Mouse (Mus musculus) cerebellum, adult 9-10 months (tissue): ENCODE data around the gene Qrich1.
"Not testable (repeated sequence)": the region's sequence is repeated elsewhere in the genome, so short reads cannot be mapped to it uniquely, and the experiment has no call there.

Experiments used
- DNase-seq: peaks from one replicate; pipeline ENCODE4 v3.0.0; 2022

The Qrich1 gene

GRCm38 (mm10) chr9:108591462-108591861 lies 74.9 kb downstream of the Qrich1 start:
- DNase-seq = peak; percentile 58

DNA sequence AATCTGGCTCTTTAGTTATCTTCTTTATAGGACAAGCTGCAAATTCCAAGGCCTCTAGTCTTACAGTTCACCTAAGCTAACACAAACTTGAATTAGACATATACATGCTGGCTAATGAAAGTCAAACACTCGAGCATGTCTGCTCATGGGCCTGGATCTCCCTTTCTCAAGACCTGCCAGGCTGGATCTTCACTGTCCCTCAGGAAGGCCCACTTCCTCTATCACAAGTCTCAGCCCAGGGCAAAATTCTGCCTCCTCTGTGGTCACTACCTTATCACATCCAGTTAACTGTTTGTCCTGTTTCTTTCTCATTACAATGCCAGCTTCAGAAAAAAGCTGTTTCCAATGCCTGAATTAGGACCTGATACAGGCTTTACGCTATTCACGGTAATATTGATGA lies 77.7 kb downstream of the Qrich1 start:
- no peak for DNase-seq

GRCm38 (mm10) chr9:108596998-108597764 lies 80.6 kb downstream of the Qrich1 start, which contains the start of gene P4htm:
P4htm (minus strand) TSS chr9:108597667.
- peak; percentile 79 for DNase-seq

GRCm38 (mm10) chr9:108599021-108599566 lies 82.5 kb downstream of the Qrich1 start:
- DNase-seq = no peak

GRCm38 (mm10) chr9:108600011-108600410 lies 83.4 kb downstream of the Qrich1 start:
- DNase-seq = no peak

GRCm38 (mm10) chr9:108601986-108602385 lies 85.4 kb downstream of the Qrich1 start:
- no peak for DNase-seq

- DNase-seq = not testable (repeated sequence)
Observed at GRCm38 (mm10) chr9:108607929-108608328, 91.3 kb downstream of the Qrich1 start.

GRCm38 (mm10) chr9:108608889-108609288 lies 92.3 kb downstream of the Qrich1 start:
- no peak for DNase-seq
